Mouse (Mus musculus) right cerebral cortex, postnatal 25 days (tissue): ENCODE results near the gene Nudt16.
"Not testable (repeated sequence)": the region's sequence is repeated elsewhere in the genome, so short reads cannot be mapped to it uniquely, and the experiment has no call there.

Source experiments
- DNase-seq: peaks from one replicate; pipeline ENCODE4 v3.0.0; 2022

The Nudt16 gene

DNA sequence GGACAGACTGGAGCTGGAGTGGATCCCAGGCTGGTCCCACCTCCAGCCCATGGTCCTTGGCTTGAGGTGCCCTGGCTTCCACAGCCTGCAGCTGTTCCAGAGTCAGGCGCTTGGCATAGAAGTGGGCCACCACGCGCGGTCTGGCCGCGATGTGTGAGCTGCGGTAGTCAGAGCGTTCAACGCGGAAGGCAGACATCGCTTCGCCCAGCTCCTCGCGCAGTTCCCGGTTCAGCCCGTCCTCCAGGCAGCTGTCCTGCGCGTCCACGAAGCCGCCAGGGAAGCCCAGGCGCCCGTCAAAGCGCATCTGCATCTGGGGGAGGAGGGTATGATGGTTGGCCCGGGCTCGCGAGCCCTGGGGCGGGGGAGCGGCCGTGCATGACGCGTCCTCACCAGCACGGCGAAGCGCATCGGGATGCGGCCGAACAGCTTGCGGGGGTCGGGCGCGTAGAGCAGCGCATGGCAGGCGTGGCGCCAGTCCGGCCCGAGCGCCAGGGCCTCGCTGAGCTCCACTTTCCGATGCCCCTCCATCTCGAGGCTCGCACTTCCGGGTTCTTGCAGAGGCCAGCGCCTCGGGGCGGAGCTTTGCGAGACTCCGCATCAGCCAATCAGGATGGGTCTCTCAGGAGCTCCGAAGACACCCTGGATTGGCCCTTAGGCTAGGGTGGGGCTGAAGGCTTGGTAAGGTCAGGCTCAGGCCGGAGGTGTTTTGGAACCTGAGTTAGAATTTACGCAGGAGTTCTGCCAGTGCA, at the start of gene Nudt16:
Gene Nudt16, minus strand, starts transcription at position 572 of the 749 bp plus-strand sequence.
- DNase-seq: peak; percentile 88

DNA sequence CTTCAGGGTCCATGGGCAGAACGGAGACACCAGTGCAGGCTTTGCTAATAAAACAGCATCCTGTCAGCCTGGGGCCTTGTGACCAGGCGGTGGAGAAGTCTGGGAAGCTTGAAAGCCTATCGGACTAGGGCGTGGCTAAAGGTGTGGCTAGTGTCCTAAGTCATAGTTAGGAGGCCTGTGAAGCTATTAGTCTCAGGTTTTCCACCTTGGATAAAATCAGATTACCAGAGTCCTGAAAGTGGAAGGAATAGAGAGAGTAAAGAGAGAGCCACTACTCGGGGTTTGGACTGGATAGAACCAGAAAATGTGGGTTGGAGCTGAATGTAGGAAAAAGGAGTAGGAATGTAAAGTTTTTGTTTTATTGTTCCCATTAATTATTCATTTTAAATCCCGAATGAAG, 13.4 kb upstream of the Nudt16 start, which contains the start of gene 1700080E11Rik:
Gene 1700080E11Rik, minus strand, starts transcription at position 101 of the 400 bp plus-strand sequence.
- DNase-seq: no peak

DNA sequence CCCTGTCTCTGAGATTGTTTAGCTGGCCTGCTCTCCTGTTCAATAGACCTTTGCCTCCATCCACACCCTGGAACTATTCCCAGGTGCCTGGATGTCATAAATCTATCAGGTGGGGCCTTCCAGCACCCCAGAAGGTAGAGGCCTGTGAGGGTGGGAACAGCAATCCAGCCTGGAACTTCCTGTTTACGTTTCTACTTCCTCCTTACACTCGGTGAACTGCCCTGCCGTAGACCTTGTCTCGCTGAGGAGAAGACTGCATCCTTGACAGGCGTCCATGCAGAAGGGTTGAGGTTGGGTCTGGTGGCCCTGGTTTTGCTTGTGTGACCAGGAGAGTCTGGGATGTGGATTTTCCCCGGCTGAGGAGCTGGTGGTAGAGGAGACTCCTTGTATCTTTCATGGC, 7.6 kb upstream of the Nudt16 start:
- no peak for DNase-seq

DNA sequence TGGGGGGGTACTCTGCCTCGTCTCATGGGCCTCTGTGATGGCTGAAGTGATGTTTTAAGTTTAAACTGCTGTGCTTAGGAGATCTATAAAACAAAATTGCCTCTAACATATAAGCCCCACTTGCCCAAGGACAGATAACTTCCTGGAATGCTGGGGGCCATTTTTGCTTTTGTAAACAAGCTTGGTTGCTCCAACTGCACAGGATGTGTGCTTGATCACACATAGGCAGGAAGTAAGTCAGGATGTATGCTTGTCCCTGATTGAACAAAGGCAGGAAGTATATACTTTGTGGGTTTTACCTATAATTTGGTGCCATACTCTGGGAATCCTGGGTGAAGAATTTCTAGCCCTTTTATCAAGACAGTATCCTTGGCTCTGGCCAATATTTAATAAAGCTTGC, 4.8 kb upstream of the Nudt16 start:
- DNase-seq: no peak

DNA sequence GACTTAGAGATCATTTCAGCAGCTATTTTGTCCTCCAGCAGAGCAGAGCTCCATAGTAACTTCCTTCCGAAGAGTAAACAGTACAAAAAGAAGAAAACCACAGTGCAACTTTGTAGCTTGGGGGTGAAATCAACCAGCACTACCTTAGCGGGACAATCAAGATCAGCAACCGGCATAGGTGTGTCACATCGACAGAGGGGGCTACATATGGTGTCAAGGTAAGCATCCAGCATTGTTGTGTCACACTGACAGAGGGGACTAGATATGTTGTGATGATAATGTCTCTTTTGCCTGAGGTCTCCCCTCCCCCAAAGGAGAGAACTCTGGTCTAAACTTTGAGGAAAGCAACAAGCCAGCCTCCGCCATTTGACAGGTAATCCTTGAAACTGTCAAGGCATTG, 2.9 kb upstream of the Nudt16 start:
- no peak for DNase-seq

DNA sequence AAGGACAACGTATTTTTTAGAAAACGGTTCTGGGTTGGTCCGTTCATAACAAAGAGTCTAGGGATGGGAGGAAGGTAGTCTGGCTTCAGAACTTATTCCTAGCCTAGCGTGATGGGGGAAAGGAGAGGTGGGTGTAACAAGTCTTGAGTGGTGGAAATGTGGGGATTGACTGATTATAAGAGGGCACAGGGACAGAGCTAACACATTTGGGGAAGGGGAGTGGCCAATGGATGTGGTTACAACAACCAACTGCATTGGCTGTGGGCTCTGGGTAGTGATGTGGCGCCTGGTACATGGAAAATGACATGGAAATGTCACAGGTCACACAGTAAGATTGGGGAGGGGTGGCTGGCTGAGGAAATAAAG, 361 bp upstream of the Nudt16 start:
- no peak for DNase-seq

DNA sequence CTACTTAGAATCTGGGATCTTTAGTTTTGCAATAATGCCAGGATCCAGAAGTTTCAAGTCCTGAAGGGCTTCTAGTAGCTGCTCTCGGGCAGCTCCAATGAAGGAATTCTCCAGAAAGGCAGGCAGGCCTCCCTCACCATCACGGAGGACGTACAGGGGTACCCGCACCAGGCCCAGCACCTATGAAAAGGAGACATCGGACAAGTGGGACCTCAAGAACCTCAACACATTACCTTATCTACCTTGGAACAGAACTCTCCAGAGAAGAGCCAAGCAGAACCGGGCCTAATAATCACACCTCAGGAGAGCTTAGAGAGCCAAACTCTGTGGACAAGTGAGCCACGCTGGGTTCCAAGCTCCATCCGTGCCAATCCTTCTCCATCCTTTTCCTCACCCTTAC, 1.3 kb downstream of the Nudt16 start:
- no peak for DNase-seq

DNA sequence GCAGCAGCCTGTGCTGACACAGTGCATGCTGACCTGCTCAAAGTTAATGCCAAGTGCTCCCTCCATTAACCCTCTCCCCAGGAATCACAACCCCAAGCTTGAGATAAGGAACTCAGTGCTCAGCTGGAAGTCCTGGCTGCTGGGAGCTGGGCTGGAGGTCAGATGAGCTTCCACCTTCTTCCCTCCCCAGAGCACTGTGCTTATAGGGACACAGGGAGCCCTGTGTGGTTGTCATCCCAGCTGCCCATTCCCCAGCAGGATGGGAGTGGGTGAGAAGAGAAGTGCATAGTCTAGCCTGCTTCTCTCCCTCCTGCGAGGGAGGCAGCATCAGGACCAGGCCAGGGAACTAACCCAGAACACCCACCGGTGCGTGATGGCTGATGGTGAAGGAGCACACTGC, 6.4 kb downstream of the Nudt16 start:
- not testable (repeated sequence) for DNase-seq

DNA sequence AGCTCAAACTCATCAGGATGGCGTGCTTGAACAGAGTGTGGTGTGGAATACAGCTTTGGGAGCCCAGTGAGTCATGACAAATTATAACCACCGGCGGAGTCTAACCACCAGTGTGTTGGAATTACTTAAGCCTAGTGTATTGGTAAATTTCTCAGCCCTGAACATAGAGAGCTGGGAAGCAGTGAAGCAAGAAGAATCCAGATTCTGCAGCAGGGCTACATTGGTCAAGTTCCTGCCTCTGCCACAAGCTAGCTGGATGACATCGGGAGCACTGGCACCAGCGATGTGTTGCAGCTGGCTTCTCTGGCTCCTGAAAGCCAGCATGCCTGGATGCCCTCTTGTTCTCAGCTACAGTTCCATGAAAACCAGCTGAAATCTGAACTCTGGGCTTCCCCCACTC, 27.7 kb downstream of the Nudt16 start:
- no peak for DNase-seq

DNA sequence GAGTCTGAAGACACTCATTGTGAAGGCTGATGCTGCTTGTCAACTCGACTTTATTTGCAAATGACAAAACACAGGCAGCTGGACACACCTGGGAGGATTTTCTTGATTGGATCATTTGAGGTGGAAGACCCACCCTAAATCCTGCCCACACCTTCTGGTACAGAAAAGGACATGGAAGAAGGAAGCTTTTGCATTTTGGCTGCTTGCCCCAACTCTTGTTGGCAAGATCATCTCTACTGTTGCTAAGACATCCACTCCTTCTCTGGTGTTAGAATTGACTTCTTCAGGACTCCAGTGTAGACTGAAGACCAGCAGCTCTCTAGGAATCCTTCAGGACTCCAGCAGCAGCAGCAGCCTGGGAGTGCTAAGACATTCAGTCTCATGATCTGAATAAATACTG, 29.7 kb downstream of the Nudt16 start:
- DNase-seq: peak; percentile 20

DNA sequence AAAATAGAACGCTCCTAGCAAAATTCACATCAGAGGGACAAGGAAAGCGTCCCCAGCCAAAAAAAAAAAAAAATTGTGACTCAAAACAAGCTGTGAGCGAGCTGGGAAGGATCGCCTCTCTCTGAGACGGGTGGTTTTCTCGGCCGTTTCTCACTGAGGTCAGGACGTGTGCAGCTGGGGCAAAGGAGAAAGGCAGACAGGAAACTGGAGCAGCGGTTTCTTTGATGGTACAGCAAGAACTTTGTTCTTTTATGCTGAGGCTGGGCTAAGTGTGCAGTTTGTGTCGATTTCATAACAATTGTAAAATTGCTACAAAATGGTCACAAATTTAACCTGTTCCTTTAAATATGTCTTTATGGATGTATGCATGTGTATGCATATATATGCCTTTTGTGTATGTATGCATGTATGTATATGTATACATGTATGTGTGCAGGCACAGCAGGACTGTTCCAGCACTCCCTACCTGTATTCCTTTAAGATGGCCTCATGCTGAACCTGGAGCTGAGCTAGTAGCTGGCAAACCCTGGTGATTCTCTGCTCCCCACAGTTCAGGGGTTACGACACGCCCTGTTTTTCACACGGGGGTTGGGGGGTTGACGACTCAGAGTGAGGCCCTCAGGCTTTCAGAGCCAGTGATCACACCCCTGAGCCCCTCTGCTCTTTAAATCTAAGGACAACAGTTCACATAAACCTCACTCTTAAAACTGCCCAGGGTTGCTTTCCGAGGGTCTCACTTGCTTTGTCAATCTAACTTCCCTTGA, 30.6 kb downstream of the Nudt16 start:
- no peak for DNase-seq

DNA sequence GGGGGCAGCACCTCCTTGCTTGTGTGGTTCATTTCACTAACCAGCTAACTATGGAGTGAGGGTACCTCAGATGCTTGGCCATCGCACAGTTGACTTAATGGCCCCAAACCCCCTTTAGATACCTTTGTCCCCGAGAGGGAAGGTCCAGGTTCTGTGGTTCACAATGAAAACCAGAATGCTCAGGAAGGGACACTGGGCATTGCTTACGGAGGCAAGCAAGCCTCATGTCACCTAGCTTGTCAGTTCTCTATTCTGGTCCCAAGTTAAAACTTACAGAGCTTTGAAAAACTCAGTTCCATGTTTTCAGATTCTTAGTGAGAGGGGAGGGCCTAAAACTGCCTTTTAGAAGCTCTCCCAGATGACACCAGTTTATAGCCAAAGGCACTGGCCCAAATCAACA, 51.4 kb downstream of the Nudt16 start:
- no peak for DNase-seq
